Comparison of ENCODE assay signal across 26 mouse cellular contexts in the genomic region with DNA sequence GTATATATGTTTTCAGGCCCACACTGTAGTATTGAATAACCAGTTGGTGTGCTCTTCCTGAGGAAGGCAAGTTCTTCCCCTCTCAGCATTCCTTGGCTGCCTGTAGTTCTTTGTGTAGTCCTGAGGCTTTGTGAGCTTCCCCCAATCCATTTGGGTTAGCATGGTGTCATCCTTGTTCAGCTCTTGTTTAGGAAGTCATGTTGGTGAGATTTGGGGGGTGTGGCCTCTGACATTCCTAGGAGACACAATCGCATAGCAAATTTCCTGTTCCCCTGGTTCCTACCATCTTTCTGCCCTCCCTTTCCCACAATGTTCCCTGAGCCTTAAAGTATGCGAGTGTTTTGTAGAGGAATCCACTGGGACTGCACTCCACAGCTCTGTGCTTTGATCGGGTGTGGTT.
"Had no signal": no experiment of that assay in that cellular context is flagged by ENCODE, and none has a peak within 500 bp of the region (broad histone marks: within the 10 kb centered on the region; RNA-seq: fewer than 3 reads in every experiment).

No protein-coding gene starts in this region.

- ATAC-seq: inflammation-experienced regulatory T-cells, adult 6 months; intestine, embryonic 15.5 days; intestine, postnatal 0 days; liver, embryonic 12.5 days had no signal

- H3K36me3 ChIP-seq: heart, embryonic 10.5 days; heart, embryonic 12.5 days; hindbrain, embryonic 10.5 days; hindbrain, embryonic 12.5 days; hindbrain, embryonic 15.5 days; intestine, embryonic 15.5 days; limb, embryonic 13.5 days; limb, embryonic 15.5 days; liver, embryonic 12.5 days had no signal

- H3K4me3 ChIP-seq: gastrocnemius, adult 2 months; heart, embryonic 10.5 days; heart, embryonic 12.5 days; hindbrain, embryonic 10.5 days; hindbrain, embryonic 12.5 days; hindbrain, embryonic 15.5 days; intestine, embryonic 15.5 days; layer of hippocampus, adult 2 months; left cerebral cortex, adult 2 months; limb, embryonic 13.5 days; limb, embryonic 15.5 days; liver, embryonic 12.5 days had no signal

- H3K9ac ChIP-seq: heart, embryonic 12.5 days; hindbrain, embryonic 12.5 days; hindbrain, embryonic 15.5 days; intestine, embryonic 15.5 days; limb, embryonic 13.5 days; limb, embryonic 15.5 days; liver, embryonic 12.5 days; liver, embryonic 14.5 days had no signal

- H3K4me2 ChIP-seq: heart, embryonic 12.5 days; hindbrain, embryonic 12.5 days; hindbrain, embryonic 15.5 days; intestine, embryonic 15.5 days; limb, embryonic 13.5 days; limb, embryonic 15.5 days; liver, embryonic 12.5 days had no signal

- H3K27ac ChIP-seq: gastrocnemius, adult 2 months; heart, embryonic 10.5 days; hindbrain, embryonic 10.5 days; hindbrain, embryonic 12.5 days; hindbrain, embryonic 15.5 days; intestine, embryonic 15.5 days; layer of hippocampus, adult 2 months; left cerebral cortex, adult 2 months; limb, embryonic 13.5 days; limb, embryonic 15.5 days; liver, embryonic 12.5 days; liver, embryonic 14.5 days had no signal

- DNase-seq: gastrocnemius, adult 2 months; gastrocnemius, postnatal 10 days; gastrocnemius, postnatal 25 days; heart, adult 18-20 months; heart, postnatal 10 days; heart, postnatal 4 days; kidney, adult 18-20 months; kidney, adult 8-10 months; kidney, postnatal 10 days; kidney, postnatal 25 days; kidney, postnatal 4 days; left cerebral cortex, postnatal 4 days had no signal

- H3K9me3 ChIP-seq: heart, embryonic 10.5 days; hindbrain, embryonic 10.5 days; hindbrain, embryonic 12.5 days; hindbrain, embryonic 15.5 days; intestine, embryonic 15.5 days; limb, embryonic 13.5 days; limb, embryonic 15.5 days; liver, embryonic 12.5 days had no signal

- H3K27me3 ChIP-seq: heart, embryonic 12.5 days; hindbrain, embryonic 12.5 days; hindbrain, embryonic 15.5 days; intestine, embryonic 15.5 days; limb, embryonic 13.5 days; limb, embryonic 15.5 days; liver, embryonic 12.5 days had no signal

- H3K4me1 ChIP-seq: hindbrain, embryonic 15.5 days; intestine, embryonic 15.5 days; limb, embryonic 13.5 days; limb, embryonic 15.5 days; liver, embryonic 12.5 days had no signal
